Mouse (Mus musculus): ENCODE results near the gene Pdzk1. TPM values are rescaled to one million over a fixed set of nuclear protein-coding genes. Genes with fewer than 3 reads are reported as not detected.
A peak's percentile ranks its signal among the peaks of the same experiment; 100 is the strongest.

Gene Pdzk1
- under 1 TPM in 1 of 2 experiments, not detected in 1; 0.21 TPM for total RNA-seq (2021)
- long read RNA-seq, experiment 1: 0 reads
- long read RNA-seq, experiment 2: 0 reads

DNA sequence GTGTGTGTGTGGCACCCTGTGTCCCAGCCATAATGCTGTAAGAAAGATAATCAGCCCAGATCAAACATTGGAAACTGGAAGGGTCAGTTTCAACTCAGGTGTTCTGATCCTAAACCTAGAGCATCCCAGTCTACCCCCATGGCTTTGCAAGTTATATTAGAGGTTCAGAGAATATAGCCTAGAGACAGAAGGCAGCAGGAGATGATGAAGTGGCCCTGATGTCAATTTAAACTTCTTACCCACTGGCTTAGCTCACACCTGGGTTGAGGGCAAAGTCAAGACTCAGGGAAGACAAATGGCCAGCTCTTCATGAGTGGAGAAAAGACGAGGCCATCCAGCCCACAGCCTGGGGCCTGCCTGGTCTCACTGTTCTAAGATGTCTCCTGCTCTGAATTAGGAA is at the start of gene Pdzk1, which contains the start of gene Cd160:
Gene Pdzk1, plus strand, starts transcription at position 301 of the 400 bp plus-strand sequence.
Gene Cd160, minus strand, starts transcription at position 368 of the 400 bp plus-strand sequence.
- DNase-seq (ENCODE audit: low spot score in 2 of 2): no peak

- no peak for DNase-seq (ENCODE audit: low spot score in 2 of 2)
Observed at GRCm38 (mm10) chr3:96782236-96782635, 46.8 kb upstream of the Pdzk1 start.

DNA sequence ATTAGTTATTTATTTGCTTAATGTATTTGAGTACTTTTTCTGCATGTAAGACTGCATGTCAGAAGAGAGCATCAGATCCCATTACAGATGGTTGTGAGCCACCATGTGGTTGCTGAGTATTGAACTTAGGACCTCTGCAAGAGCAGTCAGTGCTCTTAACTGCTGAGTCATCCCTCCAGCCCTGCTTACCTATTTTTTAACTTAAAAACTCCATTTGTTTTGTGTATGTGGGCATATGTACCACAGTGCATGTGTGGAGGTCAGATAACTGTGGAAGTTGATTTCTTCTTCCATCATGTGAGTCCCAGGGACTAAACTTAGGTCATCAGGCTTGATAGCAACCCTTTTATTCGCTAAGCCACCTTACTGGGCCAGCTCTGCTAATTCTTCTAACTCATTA is 41.3 kb upstream of the Pdzk1 start:
- no peak for DNase-seq (ENCODE audit: low spot score in 2 of 2)

- DNase-seq (ENCODE audit: low spot score in 2 of 2): peak in 1 of 2 experiments; percentile 17
Observed at GRCm38 (mm10) chr3:96788506-96788905, 40.6 kb upstream of the Pdzk1 start.

DNA sequence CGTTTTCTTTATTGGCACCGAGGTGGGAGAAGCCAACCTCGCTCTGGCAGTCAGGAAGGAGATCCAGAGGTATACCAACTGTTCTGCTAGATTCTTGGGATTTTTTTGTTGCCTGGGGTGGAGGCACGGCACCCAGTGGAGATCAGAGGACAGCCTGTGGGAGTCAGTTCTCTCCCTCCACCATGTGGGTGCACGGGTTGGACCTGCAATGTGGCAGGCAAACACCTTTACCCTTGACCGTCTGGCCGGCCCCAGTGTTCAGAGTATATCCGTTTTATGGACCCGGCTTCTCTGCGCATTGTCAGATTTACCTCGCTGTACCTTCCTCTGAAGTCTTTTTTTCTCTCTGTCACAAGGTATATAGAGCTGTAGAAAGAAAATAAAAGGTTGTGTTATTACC is 28.8 kb upstream of the Pdzk1 start:
- DNase-seq (ENCODE audit: low spot score in 2 of 2): no peak

- DNase-seq (ENCODE audit: low spot score in 2 of 2): no peak
Observed at GRCm38 (mm10) chr3:96802214-96802613, 26.9 kb upstream of the Pdzk1 start.

GRCm38 (mm10) chr3:96808136-96808535 is 20.9 kb upstream of the Pdzk1 start:
- no peak for DNase-seq (ENCODE audit: low spot score in 2 of 2)

DNA sequence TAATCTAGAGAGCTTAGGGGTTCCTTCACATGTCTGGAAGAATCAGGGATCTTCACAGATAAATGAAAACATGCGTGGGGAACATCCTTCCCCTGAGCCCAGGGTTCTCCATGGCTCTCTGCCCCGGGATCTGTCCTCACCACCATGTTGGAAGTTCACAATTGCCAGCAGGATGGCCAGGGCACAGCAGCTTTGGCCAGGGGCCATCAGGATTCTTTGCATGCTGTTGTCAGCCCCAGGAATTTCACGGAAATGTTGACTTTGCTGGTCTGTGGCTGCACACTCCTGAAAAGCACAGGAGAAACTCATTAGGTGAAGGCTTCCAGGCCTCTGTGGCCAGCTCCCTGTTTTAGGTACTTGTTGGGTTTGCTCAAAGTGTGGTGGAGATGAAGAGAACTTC is 20.4 kb upstream of the Pdzk1 start:
- no peak for DNase-seq (ENCODE audit: low spot score in 2 of 2)

GRCm38 (mm10) chr3:96811232-96811631 is 17.9 kb upstream of the Pdzk1 start:
- DNase-seq (ENCODE audit: low spot score in 2 of 2): no peak

- peak; percentile 65 to 79 for DNase-seq (ENCODE audit: low spot score in 2 of 2)
Observed at GRCm38 (mm10) chr3:96812395-96813091, 16.5 kb upstream of the Pdzk1 start.

- DNase-seq (ENCODE audit: low spot score in 2 of 2): peak in 1 of 2 experiments; percentile 19
Observed at GRCm38 (mm10) chr3:96813106-96813505, 16.0 kb upstream of the Pdzk1 start.

- no peak for DNase-seq (ENCODE audit: low spot score in 2 of 2)
Observed at GRCm38 (mm10) chr3:96813591-96814244, 15.4 kb upstream of the Pdzk1 start.

GRCm38 (mm10) chr3:96814342-96814741 is 14.7 kb upstream of the Pdzk1 start:
- DNase-seq (ENCODE audit: low spot score in 2 of 2): no peak

GRCm38 (mm10) chr3:96820116-96820915 is 8.8 kb upstream of the Pdzk1 start:
- no peak for DNase-seq (ENCODE audit: low spot score in 2 of 2)

DNA sequence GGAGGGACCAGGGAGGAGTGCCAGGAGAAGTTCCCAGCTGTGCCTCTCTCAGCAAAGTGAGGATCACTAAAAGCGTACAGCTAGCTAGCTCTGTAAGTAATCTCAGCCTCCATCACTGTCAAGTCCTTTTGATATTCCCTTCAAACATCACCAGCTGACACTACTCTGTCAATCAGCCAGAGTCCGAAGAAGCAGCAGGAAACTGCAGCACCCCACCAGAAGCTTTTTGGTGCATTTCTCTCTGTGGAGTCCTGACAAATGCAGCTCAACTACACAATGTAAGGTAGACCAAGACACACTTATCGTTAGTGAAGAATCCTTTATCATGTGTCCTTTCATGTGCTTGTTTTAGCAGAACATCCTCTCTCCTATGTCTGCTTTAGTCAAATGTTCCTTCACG is 7.5 kb upstream of the Pdzk1 start:
- no peak for DNase-seq (ENCODE audit: low spot score in 2 of 2)

GRCm38 (mm10) chr3:96823701-96824100 is 5.4 kb upstream of the Pdzk1 start:
- no peak for DNase-seq (ENCODE audit: low spot score in 2 of 2)

DNA sequence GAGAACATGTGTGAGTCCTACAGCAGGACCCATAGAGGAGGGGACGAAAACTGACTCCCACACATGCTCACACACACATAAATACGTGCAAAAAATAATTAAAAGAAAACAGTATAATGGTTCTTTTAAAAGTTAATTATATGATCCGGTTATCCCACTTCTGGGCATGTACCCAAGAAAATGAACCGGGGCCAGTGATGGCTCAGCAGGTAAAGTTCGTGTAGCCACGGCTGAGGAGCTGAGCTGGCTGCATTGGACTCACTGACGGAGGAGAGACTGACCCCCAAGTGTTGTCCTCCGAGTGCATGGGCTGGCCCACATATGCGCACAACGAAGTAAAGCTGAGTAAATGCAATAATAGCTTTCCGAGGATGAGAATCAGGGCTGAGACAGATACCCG is 4.5 kb upstream of the Pdzk1 start:
- no peak for DNase-seq (ENCODE audit: low spot score in 2 of 2)

GRCm38 (mm10) chr3:96825261-96825660 is 3.8 kb upstream of the Pdzk1 start:
- DNase-seq (ENCODE audit: low spot score in 2 of 2): no peak

DNA sequence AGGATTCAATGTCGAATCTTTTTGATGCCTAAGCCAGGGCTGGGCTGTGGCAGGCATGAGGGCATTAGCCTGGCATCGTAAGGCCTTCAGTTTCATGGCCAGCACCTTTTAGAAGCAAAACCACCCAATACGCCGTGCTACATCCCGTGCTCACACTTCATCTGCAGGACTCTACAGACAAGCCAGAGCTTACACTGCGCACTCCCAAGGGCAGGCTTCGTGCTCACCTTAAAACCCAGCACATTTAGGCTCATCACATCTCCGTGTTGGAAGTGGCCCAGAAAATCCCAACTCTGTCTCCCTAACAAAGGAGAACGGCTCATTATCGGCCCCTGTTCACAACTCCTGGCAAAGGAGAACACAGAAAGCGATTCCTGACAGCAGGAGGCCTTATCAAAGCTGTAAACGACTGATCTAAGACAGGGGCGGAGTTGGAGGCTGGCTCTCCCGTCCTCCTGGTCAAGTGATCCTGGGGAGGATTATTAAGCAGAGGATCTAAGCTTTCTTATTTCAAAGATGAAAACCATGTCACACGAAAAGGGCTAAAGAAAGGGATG is 698 bp upstream of the Pdzk1 start:
- no peak for DNase-seq (ENCODE audit: low spot score in 2 of 2)

- DNase-seq (ENCODE audit: low spot score in 2 of 2): no peak
Observed at GRCm38 (mm10) chr3:96829856-96830255, 772 bp downstream of the Pdzk1 start.

- DNase-seq (ENCODE audit: low spot score in 2 of 2): no peak
Observed at GRCm38 (mm10) chr3:96832930-96833329, 3.8 kb downstream of the Pdzk1 start.

All from gastrocnemius, postnatal 4 days (tissue).